Comparison of ENCODE assay signal across 25 mouse cellular contexts in genomic region chr1:136939220-136939619, GRCm38 (mm10). TPM values are rescaled to one million over a fixed set of nuclear protein-coding genes. Genes with fewer than 3 reads are reported as not detected.
A peak's percentile ranks its signal among the peaks of the same experiment; 100 is the strongest.
DNase-seq lines count a peak whose midpoint lies in the region; ATAC-seq lines count a peak whose summit lies in the region.
"Had no signal": no experiment of that assay in that cellular context is flagged by ENCODE, and none has a peak within 500 bp of the region (broad histone marks: within the 10 kb centered on the region; RNA-seq: fewer than 3 reads in every experiment).

No protein-coding gene starts in this region.

- no peaks in the 10 kb centered on the region for H3K27me3 ChIP-seq in limb, embryonic 11.5 days (ENCODE audit: control insufficient read depth, insufficient read depth, low read length)
- peaks cover 14% of the 10 kb centered on the region for H3K27me3 ChIP-seq in limb, embryonic 10.5 days (ENCODE audit: low read depth, poor library complexity, severe bottlenecking)
- H3K27me3 ChIP-seq in liver, embryonic 16.5 days (ENCODE audit: control insufficient read depth, insufficient read depth, low read depth, low read length), result no peaks in the 10 kb centered on the region
- H3K27me3 ChIP-seq in liver, embryonic 11.5 days (replicated peaks; ENCODE audit: control insufficient read depth, insufficient read depth, low read length), result peaks cover 4% of the 10 kb centered on the region; the same call in 1 of the 2 replicates
- no peaks in the 10 kb centered on the region for H3K27me3 ChIP-seq in stomach, embryonic 15.5 days (replicated peaks)
- H3K27me3 ChIP-seq in intestine, embryonic 15.5 days (replicated peaks), result no peaks in the 10 kb centered on the region
- H3K27me3 ChIP-seq: CH12.LX had no signal

- no peaks in the 10 kb centered on the region for H3K4me1 ChIP-seq in limb, embryonic 11.5 days (ENCODE audit: control insufficient read depth, insufficient read depth, low read length)
- peaks cover 27% of the 10 kb centered on the region for H3K4me1 ChIP-seq in limb, embryonic 10.5 days
- no peaks in the 10 kb centered on the region; the same call in 1 of the 2 replicates for H3K4me1 ChIP-seq in liver, embryonic 16.5 days (ENCODE audit: control insufficient read depth, low read depth, low read length)
- 0 out of 2 replicates have a peak, but pooled peaks cover 3% of the 10 kb centered on the region for H3K4me1 ChIP-seq in liver, embryonic 11.5 days (replicated peaks; ENCODE audit: control insufficient read depth, insufficient read depth, low read length)
- no peaks in the 10 kb centered on the region for H3K4me1 ChIP-seq in stomach, embryonic 15.5 days
- H3K4me1 ChIP-seq in intestine, embryonic 15.5 days (replicated peaks), result 0 out of 2 replicates have a peak, but pooled peaks cover 5% of the 10 kb centered on the region
- H3K4me1 ChIP-seq: forebrain, embryonic 13.5 days; forebrain, embryonic 15.5 days had no signal

- H3K4me3 ChIP-seq in limb, embryonic 11.5 days (ENCODE audit: low read depth, low read length), result no peak overlapping the region
- H3K4me3 ChIP-seq in limb, embryonic 10.5 days, result no peak overlapping the region
- H3K4me3 ChIP-seq in liver, embryonic 16.5 days (ENCODE audit: low read depth, low read length), result no peak overlapping the region
- H3K4me3 ChIP-seq in liver, embryonic 11.5 days (ENCODE audit: low read depth, low read length), result no peak overlapping the region
- no peak overlapping the region for H3K4me3 ChIP-seq in stomach, embryonic 15.5 days (replicated peaks)
- H3K4me3 ChIP-seq in intestine, embryonic 15.5 days (replicated peaks), result no peak overlapping the region
- H3K4me3 ChIP-seq: embryonic facial prominence, embryonic 10.5 days; embryonic facial prominence, embryonic 12.5 days; forebrain, embryonic 13.5 days; forebrain, embryonic 15.5 days had no signal

- H3K4me2 ChIP-seq in limb, embryonic 11.5 days (ENCODE audit: low read depth, severe bottlenecking), result no peak overlapping the region
- no peak overlapping the region for H3K4me2 ChIP-seq in liver, embryonic 16.5 days (ENCODE audit: low read depth, low read length)
- H3K4me2 ChIP-seq in liver, embryonic 11.5 days, result no peak overlapping the region
- no peak overlapping the region for H3K4me2 ChIP-seq in stomach, embryonic 15.5 days
- no peak overlapping the region for H3K4me2 ChIP-seq in intestine, embryonic 15.5 days (replicated peaks)
- H3K4me2 ChIP-seq: embryonic facial prominence, embryonic 12.5 days; forebrain, embryonic 13.5 days; forebrain, embryonic 15.5 days had no signal

- no peaks in the 10 kb centered on the region for H3K36me3 ChIP-seq in limb, embryonic 11.5 days (ENCODE audit: control insufficient read depth, insufficient read depth, low read length)
- no peaks in the 10 kb centered on the region for H3K36me3 ChIP-seq in limb, embryonic 10.5 days
- H3K36me3 ChIP-seq in liver, embryonic 16.5 days (ENCODE audit: control insufficient read depth, insufficient read depth), result no peaks in the 10 kb centered on the region
- no peaks in the 10 kb centered on the region for H3K36me3 ChIP-seq in liver, embryonic 11.5 days (ENCODE audit: control insufficient read depth, insufficient read depth, low read length)
- H3K36me3 ChIP-seq in stomach, embryonic 15.5 days, result no peaks in the 10 kb centered on the region
- H3K36me3 ChIP-seq in intestine, embryonic 15.5 days, result no peaks in the 10 kb centered on the region
- H3K36me3 ChIP-seq: embryonic facial prominence, embryonic 10.5 days; embryonic facial prominence, embryonic 12.5 days; forebrain, embryonic 15.5 days; G1E had no signal

- WGBS in limb, embryonic 11.5 days, result 80% methylated on average over 1 of the region's 1 CpGs
- WGBS in limb, embryonic 10.5 days, result 82% methylated on average over 1 of the region's 1 CpGs
- WGBS in liver, embryonic 16.5 days (ENCODE audit: insufficient replicate concordance), result 22% methylated on average over 1 of the region's 1 CpGs
- WGBS in liver, embryonic 11.5 days, result 56% methylated on average over 1 of the region's 1 CpGs
- 47% methylated on average over 1 of the region's 1 CpGs for WGBS in stomach, embryonic 15.5 days
- WGBS in intestine, embryonic 15.5 days, result 55% methylated on average over 1 of the region's 1 CpGs

- ATAC-seq in limb, embryonic 11.5 days (ENCODE audit: insufficient number of reproducible peaks, low FRiP score, low TSS enrichment, low read depth), result no peak
- ATAC-seq in liver, embryonic 16.5 days (ENCODE audit: low read depth), result peak; percentile 44; the same call in 1 of the 2 replicates
- ATAC-seq in liver, embryonic 11.5 days (replicated peaks; ENCODE audit: low FRiP score), result no peak
- ATAC-seq in stomach, embryonic 15.5 days (ENCODE audit: insufficient read depth, low FRiP score, low read depth), result 0 out of 2 replicates have a peak, but pooled peaks have one; percentile 63
- no peak for ATAC-seq in intestine, embryonic 15.5 days
- ATAC-seq: activated CD4-positive, CD25-positive, alpha-beta regulatory T cell, adult 4 months; CD4-positive, CD25-positive, alpha-beta regulatory T cell, adult 4 months; forebrain, embryonic 13.5 days; forebrain, embryonic 15.5 days; Patski had no signal

- H3K9ac ChIP-seq in limb, embryonic 11.5 days (ENCODE audit: low read length), result no peak overlapping the region
- no peak overlapping the region for H3K9ac ChIP-seq in liver, embryonic 16.5 days (ENCODE audit: low read depth, low read length)
- H3K9ac ChIP-seq in liver, embryonic 11.5 days (ENCODE audit: low read depth, low read length), result no peak overlapping the region
- no peak overlapping the region for H3K9ac ChIP-seq in stomach, embryonic 15.5 days
- H3K9ac ChIP-seq in intestine, embryonic 15.5 days, result no peak overlapping the region
- H3K9ac ChIP-seq: embryonic facial prominence, embryonic 12.5 days; forebrain, embryonic 13.5 days; forebrain, embryonic 15.5 days had no signal

- no peaks in the 10 kb centered on the region for H3K9me3 ChIP-seq in limb, embryonic 11.5 days (ENCODE audit: control insufficient read depth, low read length)
- no peaks in the 10 kb centered on the region for H3K9me3 ChIP-seq in limb, embryonic 10.5 days (replicated peaks)
- H3K9me3 ChIP-seq in liver, embryonic 16.5 days (replicated peaks; ENCODE audit: control insufficient read depth, low read length), result no peaks in the 10 kb centered on the region
- no peaks in the 10 kb centered on the region for H3K9me3 ChIP-seq in liver, embryonic 11.5 days (ENCODE audit: control insufficient read depth, low read length)
- H3K9me3 ChIP-seq in stomach, embryonic 15.5 days, result no peaks in the 10 kb centered on the region
- H3K9me3 ChIP-seq in intestine, embryonic 15.5 days, result no peaks in the 10 kb centered on the region
- H3K9me3 ChIP-seq: embryonic facial prominence, embryonic 10.5 days; embryonic facial prominence, embryonic 12.5 days; forebrain, embryonic 13.5 days; forebrain, embryonic 15.5 days had no signal

- H3K27ac ChIP-seq in limb, embryonic 11.5 days (replicated peaks; ENCODE audit: low read depth, low read length), result no peak overlapping the region
- no peak overlapping the region for H3K27ac ChIP-seq in limb, embryonic 10.5 days
- H3K27ac ChIP-seq in liver, embryonic 16.5 days (ENCODE audit: low read length), result no peak overlapping the region
- no peak overlapping the region for H3K27ac ChIP-seq in liver, embryonic 11.5 days (ENCODE audit: low read depth, low read length)
- no peak overlapping the region for H3K27ac ChIP-seq in stomach, embryonic 15.5 days
- no peak overlapping the region for H3K27ac ChIP-seq in intestine, embryonic 15.5 days
- H3K27ac ChIP-seq: embryonic facial prominence, embryonic 10.5 days; embryonic facial prominence, embryonic 12.5 days; forebrain, embryonic 13.5 days; forebrain, embryonic 15.5 days had no signal

- peak; percentile 12 for DNase-seq in limb, embryonic 11.5 days (ENCODE audit: low spot score)
- DNase-seq in limb, embryonic 10.5 days (ENCODE audit: low spot score), result no peak
- DNase-seq in liver, embryonic 11.5 days (ENCODE audit: low spot score), result no peak
- DNase-seq: adrenal gland, adult 8-10 months; adrenal gland, postnatal 14 days; adrenal gland, postnatal 36 days; B cell, adult 2 months; cerebellum, adult 11-12 months; cerebellum, adult 2 months; cerebellum, adult 9-10 months; cerebellum, postnatal 10 days; cerebellum, postnatal 25 days had no signal

RNA-seq across cellular contexts. Expression of gene Nr5a2, which starts 21.0 kb away (rescaled TPM):
- 0.09 and 0.28 TPM in 2 replicates for polyA plus RNA-seq in limb, embryonic 11.5 days (2014; fragmentation: Nextera tagmentation; extraction: Ambion mirVana)
- polyA plus RNA-seq in limb, embryonic 10.5 days (2016; fragmentation: Nextera tagmentation; extraction: Ambion mirVana), result 0.30 and 0.40 TPM in 2 replicates
- 2.2 and 2.9 TPM in 2 replicates for polyA plus RNA-seq in liver, embryonic 16.5 days (2015; fragmentation: Nextera tagmentation; extraction: Ambion mirVana)
- 4.9 and 5.3 TPM in 2 replicates for polyA plus RNA-seq in liver, embryonic 11.5 days (2014; fragmentation: Nextera tagmentation; extraction: Ambion mirVana)
- polyA plus RNA-seq in stomach, embryonic 15.5 days (2015; fragmentation: Nextera tagmentation; extraction: Ambion mirVana), result 6.3 and 8.1 TPM in 2 replicates
- 10.4 and 10.5 TPM in 2 replicates for polyA plus RNA-seq in intestine, embryonic 15.5 days (2015; fragmentation: Nextera tagmentation; extraction: Ambion mirVana)
- polyA plus RNA-seq: cortical plate, adult 2 months; G1E had no signal

Comparison
In these comparisons a context has a peak if more than half of its experiments do, and no peak if none do; other contexts are left out.
1. ATAC-seq: peak in liver, embryonic 16.5 days (single experiment) and stomach, embryonic 15.5 days (single experiment); none in limb, embryonic 11.5 days (single experiment), liver, embryonic 11.5 days (single experiment) and intestine, embryonic 15.5 days (single experiment).